Mouse (Mus musculus): Measurements from ENCODE around the gene Tbl1x. TPM values are rescaled to one million over a fixed set of nuclear protein-coding genes. Genes with fewer than 3 reads are reported as not detected.
A peak's percentile ranks its signal among the peaks of the same experiment; 100 is the strongest.

The Tbl1x gene
- polyA plus RNA-seq (2016; fragmentation: Nextera tagmentation; extraction: Ambion mirVana) = 79.7 and 84.0 TPM in 2 replicates

- H3K4me2 ChIP-seq = peak within 1 kb of the TSS; percentile 59
These were observed at the start of gene Tbl1x for GRCm38 (mm10) chrX:77510371-77511300. Tbl1x (plus strand) TSS chrX:77511013.

GRCm38 (mm10) chrX:77469216-77469615, 41.6 kb upstream of the Tbl1x start:
- Histone ChIP-seq H3K4me2 (no peak overlapping the region), H3K27me3 (no peaks in the 10 kb centered on the region), H3K4me3 (replicated peaks) (no peak overlapping the region), H3K4me1 (replicated peaks) (no peaks in the 10 kb centered on the region), H3K9me3 (no peaks in the 10 kb centered on the region), H3K36me3 (no peaks in the 10 kb centered on the region), H3K27ac (no peak overlapping the region), H3K9ac (replicated peaks) (no peak overlapping the region)
- no peak for ATAC-seq (ENCODE audit: insufficient number of reproducible peaks, insufficient read depth, low FRiP score, low TSS enrichment, low read depth)
- WGBS = 67% methylated on average over 1 of the region's 1 CpGs

More at GRCm38 (mm10) chrX:77510371-77511300, at the start of gene Tbl1x:
- H3K4me1 ChIP-seq (replicated peaks) = peaks cover 5% of the 10 kb centered on the region; the same call in 1 of the 2 replicates
- H3K4me3 ChIP-seq (replicated peaks) = peak within 1 kb of the TSS; percentile 60
- ATAC-seq (ENCODE audit: insufficient number of reproducible peaks, insufficient read depth, low FRiP score, low TSS enrichment, low read depth) = peak; percentile 80
- H3K9ac ChIP-seq (replicated peaks) = peak within 1 kb of the TSS; percentile 83
- H3K27me3 ChIP-seq = no peaks in the 10 kb centered on the region
- H3K27ac ChIP-seq = peak within 1 kb of the TSS; percentile 97
- 18% methylated on average over 68 of the region's 76 CpGs for WGBS
- H3K9me3 ChIP-seq = no peaks in the 10 kb centered on the region
- no peaks in the 10 kb centered on the region for H3K36me3 ChIP-seq

GRCm38 (mm10) chrX:77472858-77473257, 38.0 kb upstream of the Tbl1x start:
- no peak overlapping the region for H3K4me3 ChIP-seq (replicated peaks)
- no peak overlapping the region for H3K9ac ChIP-seq (replicated peaks)
- H3K27ac ChIP-seq = no peak overlapping the region
- WGBS = 87% methylated on average over 1 of the region's 1 CpGs
- no peaks in the 10 kb centered on the region for H3K27me3 ChIP-seq
- H3K36me3 ChIP-seq = no peaks in the 10 kb centered on the region
- no peak for ATAC-seq (ENCODE audit: insufficient number of reproducible peaks, insufficient read depth, low FRiP score, low TSS enrichment, low read depth)
- H3K4me2 ChIP-seq = no peak overlapping the region
- no peaks in the 10 kb centered on the region for H3K4me1 ChIP-seq (replicated peaks)
- H3K9me3 ChIP-seq = no peaks in the 10 kb centered on the region

GRCm38 (mm10) chrX:77473511-77473910, 37.3 kb upstream of the Tbl1x start:
- no peak overlapping the region for H3K4me2 ChIP-seq
- H3K9ac ChIP-seq (replicated peaks) = no peak overlapping the region
- H3K27me3 ChIP-seq = no peaks in the 10 kb centered on the region
- 87% methylated on average over 1 of the region's 1 CpGs for WGBS
- H3K4me1 ChIP-seq (replicated peaks) = no peaks in the 10 kb centered on the region
- H3K27ac ChIP-seq = no peak overlapping the region
- no peaks in the 10 kb centered on the region for H3K36me3 ChIP-seq
- no peak overlapping the region for H3K4me3 ChIP-seq (replicated peaks)
- H3K9me3 ChIP-seq = no peaks in the 10 kb centered on the region
- no peak for ATAC-seq (ENCODE audit: insufficient number of reproducible peaks, insufficient read depth, low FRiP score, low TSS enrichment, low read depth)

- H3K9ac ChIP-seq (replicated peaks) = no peak overlapping the region
- H3K27ac ChIP-seq = no peak overlapping the region
- no peaks in the 10 kb centered on the region for H3K4me1 ChIP-seq (replicated peaks)
- no peaks in the 10 kb centered on the region for H3K9me3 ChIP-seq
- ATAC-seq (ENCODE audit: insufficient number of reproducible peaks, insufficient read depth, low FRiP score, low TSS enrichment, low read depth) = no peak
- no peak overlapping the region for H3K4me2 ChIP-seq
- WGBS = 29% methylated on average over 1 of the region's 1 CpGs
- no peaks in the 10 kb centered on the region for H3K27me3 ChIP-seq
- no peaks in the 10 kb centered on the region for H3K36me3 ChIP-seq
- no peak overlapping the region for H3K4me3 ChIP-seq (replicated peaks)
These were observed 36.3 kb upstream of the Tbl1x start for GRCm38 (mm10) chrX:77474551-77474950.

- no peak for ATAC-seq (ENCODE audit: insufficient number of reproducible peaks, insufficient read depth, low FRiP score, low TSS enrichment, low read depth)
- Histone ChIP-seq H3K27me3 (no peaks in the 10 kb centered on the region), H3K4me2 (no peak overlapping the region), H3K4me1 (replicated peaks) (no peaks in the 10 kb centered on the region), H3K9me3 (no peaks in the 10 kb centered on the region), H3K4me3 (replicated peaks) (no peak overlapping the region), H3K36me3 (no peaks in the 10 kb centered on the region), H3K27ac (no peak overlapping the region), H3K9ac (replicated peaks) (no peak overlapping the region)
- 74% methylated on average over 2 of the region's 2 CpGs for WGBS
These were observed 33.3 kb upstream of the Tbl1x start for GRCm38 (mm10) chrX:77477526-77477925.

GRCm38 (mm10) chrX:77487922-77488799, 22.7 kb upstream of the Tbl1x start:
- no peaks in the 10 kb centered on the region for H3K4me1 ChIP-seq (replicated peaks)
- no peak for ATAC-seq (ENCODE audit: insufficient number of reproducible peaks, insufficient read depth, low FRiP score, low TSS enrichment, low read depth)
- no peak overlapping the region for H3K4me2 ChIP-seq
- H3K36me3 ChIP-seq = no peaks in the 10 kb centered on the region
- H3K9me3 ChIP-seq = no peaks in the 10 kb centered on the region
- no peak overlapping the region for H3K4me3 ChIP-seq (replicated peaks)
- 78% methylated on average over 7 of the region's 7 CpGs for WGBS
- no peaks in the 10 kb centered on the region for H3K27me3 ChIP-seq
- no peak overlapping the region for H3K9ac ChIP-seq (replicated peaks)
- no peak overlapping the region for H3K27ac ChIP-seq

GRCm38 (mm10) chrX:77490127-77490526, 20.7 kb upstream of the Tbl1x start:
- 74% methylated on average over 1 of the region's 1 CpGs for WGBS
- ATAC-seq (ENCODE audit: insufficient number of reproducible peaks, insufficient read depth, low FRiP score, low TSS enrichment, low read depth) = no peak
- no peak overlapping the region for H3K4me2 ChIP-seq
- no peaks in the 10 kb centered on the region for H3K36me3 ChIP-seq
- no peaks in the 10 kb centered on the region for H3K27me3 ChIP-seq
- H3K4me1 ChIP-seq (replicated peaks) = no peaks in the 10 kb centered on the region
- no peaks in the 10 kb centered on the region for H3K9me3 ChIP-seq
- no peak overlapping the region for H3K4me3 ChIP-seq (replicated peaks)
- no peak overlapping the region for H3K27ac ChIP-seq
- H3K9ac ChIP-seq (replicated peaks) = no peak overlapping the region

- WGBS = 19% methylated on average over 13 of the region's 13 CpGs
- no peaks in the 10 kb centered on the region for H3K27me3 ChIP-seq
- H3K27ac ChIP-seq = peak overlapping the region; percentile 97
- H3K36me3 ChIP-seq = no peaks in the 10 kb centered on the region
- no peaks in the 10 kb centered on the region for H3K9me3 ChIP-seq
- no peak overlapping the region for H3K9ac ChIP-seq (replicated peaks)
- peak; percentile 69 for ATAC-seq (ENCODE audit: insufficient number of reproducible peaks, insufficient read depth, low FRiP score, low TSS enrichment, low read depth)
- H3K4me3 ChIP-seq (replicated peaks) = peak overlapping the region; percentile 60; the same call in 1 of the 2 replicates
- H3K4me1 ChIP-seq (replicated peaks) = 0 out of 2 replicates have a peak, but pooled peaks cover 5% of the 10 kb centered on the region
- H3K4me2 ChIP-seq = peak overlapping the region; percentile 59
These were observed 1.7 kb upstream of the Tbl1x start for GRCm38 (mm10) chrX:77509149-77509548.

- peak overlapping the region; percentile 59 for H3K4me2 ChIP-seq
- H3K9ac ChIP-seq (replicated peaks) = no peak overlapping the region
- H3K4me1 ChIP-seq (replicated peaks) = 0 out of 2 replicates have a peak, but pooled peaks cover 5% of the 10 kb centered on the region
- H3K27me3 ChIP-seq = no peaks in the 10 kb centered on the region
- WGBS = 17% methylated on average over 10 of the region's 10 CpGs
- H3K27ac ChIP-seq = peak overlapping the region; percentile 97
- peak overlapping the region; percentile 60 for H3K4me3 ChIP-seq (replicated peaks)
- H3K36me3 ChIP-seq = no peaks in the 10 kb centered on the region
- H3K9me3 ChIP-seq = no peaks in the 10 kb centered on the region
- ATAC-seq (ENCODE audit: insufficient number of reproducible peaks, insufficient read depth, low FRiP score, low TSS enrichment, low read depth) = no peak
These were observed 1.0 kb upstream of the Tbl1x start for GRCm38 (mm10) chrX:77509776-77510175.
